Mouse (Mus musculus) limb, embryonic 15.5 days (tissue): ENCODE data around the gene Cd180. TPM values are rescaled to one million over a fixed set of nuclear protein-coding genes. Genes with fewer than 3 reads are reported as not detected.
"Not testable (repeated sequence)": the region's sequence is repeated elsewhere in the genome, so short reads cannot be mapped to it uniquely, and the experiment has no call there.

Experiments used
- ATAC-seq: fragments of 200-750 bp; cut with Nextera tagmentation; 2 replicates; pipeline ENCODE4 v1.8.0; 2017; ENCODE audit warnings: low read depth, moderate TSS enrichment; ENCODE audit not compliant: insufficient number of reproducible peaks, low FRiP score, low TSS enrichment
- H3K27ac ChIP-seq: fragments of 300-500 bp; sonication (generic); 2 replicates; pipeline ENCODE4 v1.5.1; 2015; ENCODE audit warnings: moderate library complexity, mild to moderate bottlenecking, inconsistent platforms
- H3K27me3 ChIP-seq: fragments of 300-500 bp; sonication (generic); 2 replicates; pipeline ENCODE4 v1.6.1; 2015; ENCODE audit warnings: inconsistent platforms
- H3K36me3 ChIP-seq: fragments of 300-500 bp; sonication (generic); 2 replicates; pipeline ENCODE4 v1.6.1; 2015; ENCODE audit warnings: inconsistent platforms
- H3K4me1 ChIP-seq: fragments of 300-500 bp; sonication (generic); 2 replicates; pipeline ENCODE4 v1.6.1; 2015; ENCODE audit warnings: inconsistent platforms
- H3K4me2 ChIP-seq: fragments of 300-500 bp; sonication (generic); 2 replicates; pipeline ENCODE4 v1.6.1; 2015; ENCODE audit warnings: mild to moderate bottlenecking, inconsistent platforms
- H3K4me3 ChIP-seq: fragments of 300-500 bp; sonication (generic); 2 replicates; pipeline ENCODE4 v1.5.1; 2015; ENCODE audit warnings: mild to moderate bottlenecking, inconsistent platforms
- H3K9ac ChIP-seq: fragments of 300-500 bp; sonication (generic); 2 replicates; pipeline ENCODE4 v1.6.1; 2015; ENCODE audit warnings: inconsistent platforms
- H3K9me3 ChIP-seq: fragments of 300-500 bp; sonication (generic); 2 replicates; pipeline ENCODE4 v1.6.1; 2016; ENCODE audit warnings: inconsistent platforms
- WGBS: fragments of 180-500 bp; shearing (Covaris S2); methylation state at CpG from one replicate; pipeline ENCODE4 v1.1.7; 2015; 5-methylcytosine and 5-hydroxymethylcytosine counted together
- polyA plus RNA-seq: library from polyadenylated mRNA; unstranded; fragments of >200 nt; fragmentation: Nextera tagmentation; extraction: Ambion mirVana; gene quantifications from 2 replicates; pipeline ENCODE4 v1.2.1, GENCODE M21; 2015

The Cd180 gene
- polyA plus RNA-seq, 1 experiment from 2014 or later = 0.46 TPM

- Histone ChIP-seq H3K9me3 (no peaks in the 10 kb centered on the region), H3K4me1 (no peaks in the 10 kb centered on the region), H3K27me3 (no peaks in the 10 kb centered on the region), H3K4me3 (no peak overlapping the region), H3K9ac (no peak overlapping the region), H3K27ac (no peak overlapping the region), H3K4me2 (no peak overlapping the region), H3K36me3 (no peaks in the 10 kb centered on the region)
- ATAC-seq = no peak
These were observed 32.1 kb downstream of the Cd180 start for GRCm38 (mm10) chr13:102725416-102725815.

DNA sequence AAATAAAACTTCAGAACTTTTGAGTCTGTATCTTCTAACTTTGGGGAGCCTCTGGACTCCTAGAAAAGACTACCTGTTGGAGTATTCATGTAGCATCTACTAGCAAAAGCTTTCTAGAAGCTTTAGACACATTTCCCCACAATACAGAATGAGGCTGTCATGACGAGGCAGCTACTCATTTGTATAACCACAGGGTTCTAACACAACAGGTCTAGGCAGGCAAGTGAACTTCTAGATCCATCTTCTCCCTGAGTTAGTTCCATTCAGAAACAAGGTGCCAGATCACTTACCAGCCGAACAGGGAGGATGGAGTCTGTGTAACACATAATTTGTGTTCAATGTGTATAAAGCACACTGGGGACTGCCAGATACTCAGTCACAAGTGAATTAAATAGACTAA lies 32.5 kb downstream of the Cd180 start:
- Histone ChIP-seq H3K4me2 (no peak overlapping the region), H3K27me3 (no peaks in the 10 kb centered on the region), H3K4me1 (no peaks in the 10 kb centered on the region), H3K9ac (no peak overlapping the region), H3K9me3 (no peaks in the 10 kb centered on the region), H3K4me3 (no peak overlapping the region), H3K36me3 (no peaks in the 10 kb centered on the region), H3K27ac (no peak overlapping the region)
- no peak for ATAC-seq
- WGBS = 73% methylated on average over 2 of the region's 2 CpGs

- Histone ChIP-seq H3K36me3 (no peaks in the 10 kb centered on the region), H3K9ac (no peak overlapping the region), H3K4me2 (no peak overlapping the region), H3K4me3 (no peak overlapping the region), H3K27ac (no peak overlapping the region), H3K4me1 (no peaks in the 10 kb centered on the region), H3K27me3 (no peaks in the 10 kb centered on the region), H3K9me3 (no peaks in the 10 kb centered on the region)
- 88% methylated on average over 1 of the region's 1 CpGs for WGBS
- no peak for ATAC-seq
These were observed 33.5 kb downstream of the Cd180 start for GRCm38 (mm10) chr13:102726876-102727275.

GRCm38 (mm10) chr13:102728035-102728434 lies 34.7 kb downstream of the Cd180 start:
- no peak for ATAC-seq
- H3K27me3 ChIP-seq = no peaks in the 10 kb centered on the region
- 74% methylated on average over 3 of the region's 3 CpGs for WGBS
- no peak overlapping the region for H3K9ac ChIP-seq
- H3K4me1 ChIP-seq = no peaks in the 10 kb centered on the region
- H3K9me3 ChIP-seq = no peaks in the 10 kb centered on the region
- H3K27ac ChIP-seq = no peak overlapping the region
- H3K4me2 ChIP-seq = no peak overlapping the region
- H3K4me3 ChIP-seq = no peak overlapping the region
- H3K36me3 ChIP-seq = no peaks in the 10 kb centered on the region

GRCm38 (mm10) chr13:102728951-102729350 lies 35.6 kb downstream of the Cd180 start:
- WGBS = 51% methylated on average over 7 of the region's 7 CpGs

DNA sequence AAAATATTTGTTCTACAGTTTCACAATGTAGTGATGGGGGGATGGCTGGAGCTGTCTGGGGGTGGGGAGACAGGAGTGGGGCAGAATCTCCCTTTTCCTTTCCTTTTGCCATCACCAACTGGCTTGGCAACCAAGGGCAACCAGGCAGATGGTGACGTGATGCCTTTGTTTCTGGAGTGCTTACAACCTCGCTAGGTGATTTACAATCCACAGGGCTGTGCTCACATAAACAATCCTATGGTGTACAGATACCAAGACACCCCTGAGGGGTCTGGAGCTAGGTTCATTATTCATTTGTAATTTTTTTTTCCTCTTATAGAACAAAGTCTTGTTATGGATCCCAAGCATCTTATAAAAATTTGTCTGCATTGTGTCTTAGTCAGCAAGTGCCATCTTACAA lies 39.7 kb downstream of the Cd180 start:
- Histone ChIP-seq H3K9me3 (no peaks in the 10 kb centered on the region), H3K27me3 (no peaks in the 10 kb centered on the region), H3K9ac (no peak overlapping the region), H3K27ac (no peak overlapping the region), H3K4me2 (no peak overlapping the region), H3K4me3 (no peak overlapping the region), H3K36me3 (peaks cover 38% of the 10 kb centered on the region), H3K4me1 (no peaks in the 10 kb centered on the region)
- WGBS = 57% methylated on average over 2 of the region's 2 CpGs
- ATAC-seq = no peak

More at GRCm38 (mm10) chr13:102728951-102729350, 35.6 kb downstream of the Cd180 start:
- not testable (repeated sequence) for H3K36me3 ChIP-seq, H3K27ac ChIP-seq, H3K4me1 ChIP-seq, H3K9ac ChIP-seq, H3K9me3 ChIP-seq, ATAC-seq, H3K27me3 ChIP-seq, H3K4me2 ChIP-seq, H3K4me3 ChIP-seq

DNA sequence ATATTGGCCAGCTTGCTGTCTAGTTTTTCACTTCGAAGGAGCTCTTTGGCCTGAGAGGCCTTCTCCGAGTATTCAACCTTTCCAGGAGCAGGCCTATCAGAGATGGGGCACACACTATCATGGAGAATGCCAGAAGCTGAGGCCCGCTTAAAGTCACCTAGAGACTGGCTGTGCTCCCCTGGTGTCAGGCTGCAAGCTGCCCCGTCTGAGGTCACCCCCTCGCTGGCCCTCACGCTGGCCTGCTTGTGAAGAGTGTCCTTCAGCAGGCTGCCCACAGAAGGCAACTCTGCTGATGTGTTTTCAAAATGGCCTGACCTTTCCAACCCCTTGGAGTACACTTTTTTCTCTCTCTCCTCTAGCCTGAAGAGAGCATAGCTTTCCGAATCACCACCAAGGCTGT lies 44.5 kb downstream of the Cd180 start:
- Histone ChIP-seq H3K4me2 (no peak overlapping the region), H3K9ac (no peak overlapping the region), H3K4me1 (no peaks in the 10 kb centered on the region), H3K4me3 (no peak overlapping the region), H3K27ac (no peak overlapping the region), H3K27me3 (no peaks in the 10 kb centered on the region), H3K9me3 (no peaks in the 10 kb centered on the region), H3K36me3 (peaks cover 70% of the 10 kb centered on the region)
- no peak for ATAC-seq
- 92% methylated on average over 7 of the region's 7 CpGs for WGBS

DNA sequence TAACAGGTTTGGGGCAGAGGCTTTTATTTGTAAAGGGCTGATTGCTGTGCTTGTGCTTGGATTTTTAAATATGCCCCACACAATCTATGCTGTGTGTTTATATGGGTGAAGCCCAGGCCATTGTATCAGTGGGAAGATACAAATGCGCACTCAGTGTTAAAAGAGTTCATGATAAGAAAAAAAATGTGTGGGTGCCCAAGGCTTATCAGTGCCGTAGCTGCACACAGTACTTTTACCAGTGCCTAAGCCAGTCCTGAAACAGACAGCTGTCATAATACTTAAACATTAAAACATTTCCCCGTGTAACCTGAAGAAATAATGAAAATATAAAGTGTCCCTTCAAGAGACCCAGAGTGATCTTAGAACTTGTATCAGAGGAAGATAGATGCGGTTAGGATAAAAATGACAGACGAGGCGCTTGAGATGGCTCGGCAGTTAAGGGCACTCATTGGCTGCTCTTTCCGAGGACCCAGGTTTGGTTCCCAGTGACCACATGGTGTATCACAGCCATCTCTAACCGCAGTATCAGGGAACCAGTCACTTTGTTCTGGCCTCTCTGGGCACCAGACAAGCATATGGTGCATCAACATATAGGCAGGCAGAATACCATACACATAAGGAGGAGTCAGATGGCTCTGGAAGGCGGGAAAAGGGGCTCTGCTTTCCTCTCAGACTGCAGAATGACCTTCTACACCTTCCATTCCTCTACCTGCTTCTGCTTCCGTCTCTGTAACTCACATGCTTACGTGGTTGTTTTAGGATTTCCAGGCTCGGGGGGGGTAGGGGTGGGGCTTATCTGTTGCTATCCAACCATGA lies 46.6 kb downstream of the Cd180 start:
- Histone ChIP-seq H3K9me3 (no peaks in the 10 kb centered on the region), H3K4me2 (no peak overlapping the region), H3K27ac (no peak overlapping the region), H3K9ac (no peak overlapping the region), H3K36me3 (peaks cover 64% of the 10 kb centered on the region), H3K4me3 (no peak overlapping the region), H3K27me3 (no peaks in the 10 kb centered on the region), H3K4me1 (no peaks in the 10 kb centered on the region)
- ATAC-seq = no peak
- 91% methylated on average over 13 of the region's 13 CpGs for WGBS

DNA sequence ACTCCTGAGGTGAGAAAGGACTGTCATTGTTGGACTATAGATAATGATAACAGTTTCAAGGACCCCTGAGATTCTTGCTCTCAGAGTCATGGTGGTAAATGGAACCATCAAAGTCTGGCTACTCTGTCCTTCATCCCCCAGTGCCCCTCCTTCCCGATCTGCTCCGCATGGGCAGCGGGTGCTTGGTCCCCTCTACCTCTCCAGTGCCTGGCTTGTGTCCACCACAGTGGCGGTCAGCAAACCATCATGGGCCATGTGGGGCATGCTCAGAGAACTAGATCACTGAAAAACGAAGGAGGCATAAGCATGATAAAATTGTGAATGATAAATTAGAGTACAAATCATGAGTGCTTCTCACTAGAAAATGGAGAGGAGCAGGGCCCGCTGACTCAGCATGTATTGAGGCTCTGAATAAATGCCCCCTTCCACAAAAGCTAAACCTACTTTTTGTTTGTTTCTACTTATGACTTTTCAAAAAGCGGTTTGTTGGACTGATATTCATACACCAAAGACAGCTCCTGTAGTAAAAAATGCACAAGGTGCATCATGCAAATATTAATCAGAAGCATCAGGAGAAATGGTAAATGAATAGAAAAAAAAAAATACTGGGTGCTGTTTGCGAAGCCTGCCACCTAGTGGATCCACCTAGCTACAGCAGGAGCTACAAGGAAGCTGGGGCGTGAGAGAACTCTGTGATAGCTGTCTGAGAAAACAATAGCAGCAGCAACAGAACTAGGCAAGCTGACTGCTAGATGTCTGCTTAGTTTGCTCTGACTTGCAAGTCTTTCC lies 51.3 kb downstream of the Cd180 start:
- ATAC-seq = no peak

DNA sequence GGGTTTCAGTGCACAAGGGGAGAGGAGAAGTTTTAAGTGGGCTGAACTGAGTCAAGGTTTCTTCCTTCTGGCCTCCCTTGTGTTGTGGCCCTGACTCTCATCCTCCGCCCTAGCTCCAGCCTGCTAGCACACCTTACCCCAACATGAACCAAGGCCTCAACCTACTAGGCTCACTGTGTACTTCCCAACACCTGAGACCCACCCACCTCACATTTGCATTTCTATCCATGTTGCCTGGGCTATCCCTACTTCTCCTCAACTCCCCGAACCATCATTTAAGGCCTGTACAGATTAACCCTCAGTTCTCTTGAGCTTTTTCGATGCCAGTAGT lies 51.9 kb downstream of the Cd180 start:
- H3K27ac ChIP-seq = no peak overlapping the region
- H3K9ac ChIP-seq = no peak overlapping the region
- H3K4me3 ChIP-seq = no peak overlapping the region
- 91% methylated on average over 3 of the region's 3 CpGs for WGBS
- H3K9me3 ChIP-seq = no peaks in the 10 kb centered on the region
- H3K4me2 ChIP-seq = no peak overlapping the region
- H3K4me1 ChIP-seq = no peaks in the 10 kb centered on the region
- peaks cover 36% of the 10 kb centered on the region for H3K36me3 ChIP-seq
- H3K27me3 ChIP-seq = no peaks in the 10 kb centered on the region
- ATAC-seq = no peak

More for the DNA sequence above, 51.3 kb downstream of the Cd180 start:
- Histone ChIP-seq H3K27ac (no peak overlapping the region), H3K9me3 (no peaks in the 10 kb centered on the region), H3K4me1 (no peaks in the 10 kb centered on the region), H3K4me3 (no peak overlapping the region), H3K27me3 (no peaks in the 10 kb centered on the region), H3K36me3 (peaks cover 33% of the 10 kb centered on the region), H3K9ac (no peak overlapping the region), H3K4me2 (no peak overlapping the region)
- WGBS = 71% methylated on average over 9 of the region's 9 CpGs

- H3K4me3 ChIP-seq = no peak overlapping the region
- H3K4me1 ChIP-seq = no peaks in the 10 kb centered on the region
- no peak overlapping the region for H3K27ac ChIP-seq
- no peak overlapping the region for H3K9ac ChIP-seq
- 78% methylated on average over 9 of the region's 9 CpGs for WGBS
- peaks cover 39% of the 10 kb centered on the region for H3K36me3 ChIP-seq
- H3K9me3 ChIP-seq = no peaks in the 10 kb centered on the region
- H3K27me3 ChIP-seq = no peaks in the 10 kb centered on the region
- ATAC-seq = no peak
- no peak overlapping the region for H3K4me2 ChIP-seq
These were observed 52.4 kb downstream of the Cd180 start for GRCm38 (mm10) chr13:102745626-102746342.
